15 mouse cellular contexts compared by ENCODE assay signal in the genomic region with DNA sequence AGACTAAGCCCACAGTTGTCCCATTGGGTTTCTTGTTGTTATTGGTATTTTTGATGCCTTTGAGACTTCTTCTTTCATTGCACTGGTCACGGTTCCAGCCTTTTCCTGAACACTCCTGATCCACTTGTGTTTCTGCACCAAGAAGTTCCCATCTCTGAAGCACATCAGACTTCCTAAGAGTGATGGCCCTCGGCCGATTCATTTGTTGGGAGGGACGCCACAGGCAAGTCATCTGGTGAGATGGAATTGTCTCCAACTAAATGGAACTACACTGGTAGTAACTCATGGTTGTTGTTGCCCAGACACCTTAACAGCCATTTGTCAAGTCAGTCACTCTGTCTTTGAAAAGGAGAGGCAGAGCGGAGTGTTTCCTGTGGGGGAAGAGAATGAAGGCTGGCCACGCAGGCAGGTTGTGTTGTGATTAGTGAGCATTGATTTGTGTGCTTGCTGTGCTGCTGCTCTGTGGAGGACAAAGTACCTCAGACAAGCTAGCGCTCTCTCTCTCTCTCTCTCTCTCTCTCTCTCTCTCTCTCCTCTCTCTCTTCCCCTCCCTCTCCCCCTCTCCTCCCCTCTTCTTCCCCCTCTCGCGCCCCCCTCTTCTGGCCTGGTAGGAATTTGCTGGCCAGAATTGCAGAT.
"Had no signal": no experiment of that assay in that cellular context is flagged by ENCODE, and none has a peak within 500 bp of the region (broad histone marks: within the 10 kb centered on the region; RNA-seq: fewer than 3 reads in every experiment).

No protein-coding gene starts in this region.

- H3K36me3 ChIP-seq: limb, embryonic 15.5 days; liver, embryonic 13.5 days; midbrain, embryonic 12.5 days had no signal

- H3K4me3 ChIP-seq: limb, embryonic 15.5 days; liver, embryonic 13.5 days; midbrain, embryonic 12.5 days had no signal

- H3K9ac ChIP-seq: limb, embryonic 15.5 days; liver, embryonic 13.5 days; midbrain, embryonic 12.5 days had no signal

- H3K9me3 ChIP-seq: limb, embryonic 15.5 days; liver, embryonic 13.5 days; midbrain, embryonic 12.5 days had no signal

- H3K27ac ChIP-seq: limb, embryonic 15.5 days; liver, embryonic 13.5 days; midbrain, embryonic 12.5 days; stomach, postnatal 0 days had no signal

- H3K27me3 ChIP-seq: liver, embryonic 13.5 days; midbrain, embryonic 12.5 days had no signal

- H3K4me2 ChIP-seq: limb, embryonic 15.5 days; liver, embryonic 13.5 days; midbrain, embryonic 12.5 days had no signal

- DNase-seq: kidney, adult 2 months; kidney, postnatal 36 days; layer of hippocampus, adult 9-11 months; layer of hippocampus, postnatal 36 days; liver, embryonic 13.5 days; lung, adult 2 months; right cerebral cortex, adult 18-20 months; right cerebral cortex, postnatal 25 days; thymus, postnatal 4 days had no signal

- H3K4me1 ChIP-seq: limb, embryonic 15.5 days had no signal

- ATAC-seq: hindbrain, embryonic 16.5 days; inflammation-experienced regulatory T-cells, adult 6 months; lung, postnatal 0 days had no signal
